Mouse (Mus musculus) embryonic facial prominence, embryonic 14.5 days (tissue): ENCODE results near the gene Asb10. TPM values are rescaled to one million over a fixed set of nuclear protein-coding genes. Genes with fewer than 3 reads are reported as not detected.

Experiments
- ATAC-seq: fragments of 200-750 bp; cut with Nextera tagmentation; 2 replicates; pipeline ENCODE4 v1.8.0; 2017; ENCODE audit warnings: low read depth, moderate number of reproducible peaks, moderate TSS enrichment
- DNase-seq: peaks from one replicate; pipeline ENCODE4 v3.0.0-alpha.2; 2015; ENCODE audit warnings: low spot score
- H3K27ac ChIP-seq: fragments of 300-500 bp; sonication (generic); replicated peaks from 2 replicates; pipeline ENCODE4 v1.5.1; 2014; ENCODE audit warnings: low read depth, mild to moderate bottlenecking, low read length, moderate library complexity
- H3K27me3 ChIP-seq: fragments of 300-500 bp; sonication (generic); replicated peaks from 2 replicates; pipeline ENCODE4 v1.6.1; 2014; ENCODE audit warnings: low read length; ENCODE audit not compliant: control insufficient read depth, insufficient read depth
- H3K36me3 ChIP-seq: fragments of 300-500 bp; sonication (generic); 2 replicates; pipeline ENCODE4 v1.6.1; 2014; ENCODE audit warnings: low read length, mixed read lengths; ENCODE audit not compliant: control insufficient read depth, insufficient read depth
- H3K4me1 ChIP-seq: fragments of 300-500 bp; sonication (generic); 2 replicates; pipeline ENCODE4 v1.6.1; 2014; ENCODE audit warnings: antibody characterized with exemption, low read length; ENCODE audit not compliant: control insufficient read depth, insufficient read depth
- H3K4me2 ChIP-seq: fragments of 300-500 bp; sonication (generic); 2 replicates; pipeline ENCODE4 v1.6.1; 2014; ENCODE audit warnings: low read depth, mild to moderate bottlenecking, low read length, moderate library complexity, mixed read lengths
- H3K4me3 ChIP-seq: fragments of 300-500 bp; sonication (generic); 2 replicates; pipeline ENCODE4 v1.5.1; 2014; ENCODE audit warnings: low read depth, mild to moderate bottlenecking, low read length
- H3K9ac ChIP-seq: fragments of 300-500 bp; sonication (generic); 2 replicates; pipeline ENCODE4 v1.6.1; 2014; ENCODE audit warnings: low read depth, mild to moderate bottlenecking, low read length, moderate library complexity, mixed read lengths
- H3K9me3 ChIP-seq: fragments of 300-500 bp; sonication (generic); 2 replicates; pipeline ENCODE4 v1.6.1; 2016; ENCODE audit warnings: low read length; ENCODE audit not compliant: control insufficient read depth
- WGBS: fragments of 180-500 bp; shearing (Covaris S2); extraction: QIAGEN DNeasy Blood & Tissue Kit; methylation state at CpG from one replicate; pipeline ENCODE4 v1.1.7; 2014; 5-methylcytosine and 5-hydroxymethylcytosine counted together
- polyA plus RNA-seq: library from polyadenylated mRNA; unstranded; fragments of >200 nt; fragmentation: Nextera tagmentation; extraction: Ambion mirVana; gene quantifications from 2 replicates; pipeline ENCODE4 v1.2.1, GENCODE M21; 2014

Gene Asb10
- polyA plus RNA-seq, 1 experiment from 2014 or later: 1.2 TPM

DNA sequence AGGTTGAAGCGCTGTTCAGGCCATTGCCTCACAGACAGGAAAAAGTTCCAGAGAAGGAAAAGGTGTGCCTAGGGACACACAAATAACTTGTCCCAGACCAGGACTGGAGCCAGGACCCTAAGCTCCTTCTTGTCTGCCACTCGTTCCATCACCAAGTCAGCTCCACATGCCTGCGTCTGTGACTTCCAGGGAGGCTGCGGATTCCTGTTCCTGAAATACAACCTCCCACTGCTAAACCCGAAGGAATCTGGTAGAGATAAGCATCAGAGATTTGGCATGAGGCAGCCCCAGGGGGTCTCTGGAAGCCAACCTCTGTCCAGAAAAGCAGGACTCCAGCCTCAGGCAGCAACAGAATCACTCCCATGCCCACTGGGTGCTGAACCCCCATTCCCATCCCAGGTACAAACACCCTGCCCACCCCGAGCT, 379 bp upstream of the Asb10 start:
- Histone ChIP-seq H3K27me3 (no peaks in the 10 kb centered on the region), H3K4me3 (no peak overlapping the region), H3K9ac (peak overlapping the region; percentile 30; the same call in 1 of the 2 replicates), H3K4me2 (peak overlapping the region; percentile 45), H3K9me3 (no peaks in the 10 kb centered on the region), H3K27ac (peak overlapping the region; percentile 44; the same call in 1 of the 2 replicates), H3K4me1 (peaks cover 14% of the 10 kb centered on the region), H3K36me3 (no peaks in the 10 kb centered on the region)
- ATAC-seq (no peak; the same call in 1 of the 2 replicates), DNase-seq (peak; percentile 18)
- WGBS: 12% methylated on average over 6 of the region's 6 CpGs

GRCm38 (mm10) chr5:24539571-24540296, 1.0 kb downstream of the Asb10 start:
- no peaks in the 10 kb centered on the region for H3K9me3 ChIP-seq
- ATAC-seq: no peak
- DNase-seq: no peak
- no peak overlapping the region for H3K9ac ChIP-seq
- H3K4me2 ChIP-seq: no peak overlapping the region
- peaks cover 14% of the 10 kb centered on the region for H3K4me1 ChIP-seq
- no peak overlapping the region for H3K27ac ChIP-seq
- no peaks in the 10 kb centered on the region for H3K36me3 ChIP-seq
- no peaks in the 10 kb centered on the region for H3K27me3 ChIP-seq
- 78% methylated on average over 22 of the region's 22 CpGs for WGBS
- H3K4me3 ChIP-seq: no peak overlapping the region

DNA sequence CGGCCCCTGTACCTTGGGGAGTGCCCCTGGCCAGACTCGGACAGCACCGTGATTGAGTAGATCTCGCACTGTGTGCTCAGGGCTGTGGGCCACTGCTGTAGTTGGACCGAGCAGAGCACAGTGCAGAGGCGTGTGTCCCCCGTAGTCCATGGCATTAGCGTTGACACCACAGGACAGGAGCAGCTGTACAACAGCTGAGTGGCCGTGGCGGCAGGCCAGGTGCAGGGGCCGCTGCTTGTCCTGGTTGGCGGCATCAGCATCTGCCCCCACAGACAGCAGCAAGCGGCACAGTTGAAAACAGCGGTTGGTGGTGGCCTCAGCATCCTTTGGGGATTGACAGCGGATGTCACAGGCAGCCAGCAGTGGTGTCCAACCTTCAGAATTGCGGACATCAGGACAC, 3.2 kb downstream of the Asb10 start:
- Histone ChIP-seq H3K4me2 (no peak overlapping the region), H3K9ac (no peak overlapping the region), H3K4me3 (no peak overlapping the region), H3K9me3 (no peaks in the 10 kb centered on the region), H3K27ac (no peak overlapping the region), H3K27me3 (no peaks in the 10 kb centered on the region), H3K4me1 (peaks cover 14% of the 10 kb centered on the region), H3K36me3 (no peaks in the 10 kb centered on the region)
- DNase-seq: peak; percentile 43
- peak; percentile 32; the same call in 1 of the 2 replicates for ATAC-seq
- 65% methylated on average over 15 of the region's 16 CpGs for WGBS

DNA sequence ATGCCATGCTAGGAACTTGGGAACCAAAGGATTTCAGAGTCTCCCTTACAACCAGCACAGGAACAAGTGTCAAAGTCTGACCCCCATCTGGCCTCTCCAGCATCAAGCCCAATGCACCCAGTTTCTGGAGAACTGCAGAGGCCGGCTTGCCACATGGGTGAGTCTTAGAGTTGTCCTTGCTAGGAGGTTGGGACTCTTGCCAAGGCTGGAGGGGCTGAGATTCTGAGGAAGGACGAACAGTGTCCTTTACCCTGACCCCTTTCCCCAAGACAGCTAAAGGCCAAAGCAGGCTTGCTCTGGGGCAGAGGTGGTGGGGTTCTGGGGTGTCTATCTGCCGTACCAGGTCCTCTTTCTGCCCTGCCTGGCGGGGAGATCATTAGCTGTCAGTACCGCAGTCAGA, 4.3 kb downstream of the Asb10 start:
- Histone ChIP-seq H3K4me3 (no peak overlapping the region), H3K9me3 (no peaks in the 10 kb centered on the region), H3K27me3 (0 out of 2 replicates have a peak, but pooled peaks cover 3% of the 10 kb centered on the region), H3K4me1 (peaks cover 14% of the 10 kb centered on the region), H3K36me3 (no peaks in the 10 kb centered on the region), H3K4me2 (no peak overlapping the region), H3K9ac (no peak overlapping the region), H3K27ac (no peak overlapping the region)
- no peak for DNase-seq
- ATAC-seq: no peak
- WGBS: 65% methylated on average over 5 of the region's 5 CpGs

DNA sequence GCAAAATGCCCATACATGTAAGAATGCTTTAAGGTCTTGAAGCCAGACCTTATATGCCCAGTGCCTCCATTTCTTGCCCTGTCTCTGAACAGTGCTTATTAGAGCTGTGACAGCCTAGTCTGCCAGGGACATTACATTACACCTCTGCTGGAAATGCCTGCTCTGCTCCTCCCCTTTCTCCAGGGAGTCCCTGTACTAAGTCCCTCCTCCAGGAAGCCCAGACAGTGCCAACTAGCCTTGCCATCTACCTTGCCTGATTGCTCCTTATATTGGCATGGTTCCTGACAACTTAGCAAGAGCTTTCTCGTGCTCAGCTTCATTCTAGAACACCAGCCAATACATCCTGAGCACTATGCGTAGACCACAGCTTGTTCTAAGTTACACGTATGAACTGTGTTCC, 5.0 kb downstream of the Asb10 start:
- Histone ChIP-seq H3K27ac (no peak overlapping the region), H3K4me2 (no peak overlapping the region), H3K36me3 (no peaks in the 10 kb centered on the region), H3K4me1 (peaks cover 6% of the 10 kb centered on the region), H3K9me3 (no peaks in the 10 kb centered on the region), H3K9ac (no peak overlapping the region), H3K27me3 (0 out of 2 replicates have a peak, but pooled peaks cover 3% of the 10 kb centered on the region), H3K4me3 (no peak overlapping the region)
- ATAC-seq (no peak), DNase-seq (no peak)
- 84% methylated on average over 3 of the region's 3 CpGs for WGBS

- Histone ChIP-seq H3K27me3 (peaks cover 10% of the 10 kb centered on the region), H3K9ac (no peak overlapping the region), H3K4me1 (no peaks in the 10 kb centered on the region), H3K36me3 (no peaks in the 10 kb centered on the region), H3K4me3 (no peak overlapping the region), H3K9me3 (no peaks in the 10 kb centered on the region), H3K27ac (no peak overlapping the region), H3K4me2 (no peak overlapping the region)
- DNase-seq (no peak), ATAC-seq (no peak)
- 53% methylated on average over 5 of the region's 5 CpGs for WGBS
These were observed 6.5 kb downstream of the Asb10 start for GRCm38 (mm10) chr5:24534292-24534691.

GRCm38 (mm10) chr5:24533391-24533790, 7.4 kb downstream of the Asb10 start:
- H3K4me3 ChIP-seq: no peak overlapping the region
- H3K27me3 ChIP-seq: peaks cover 19% of the 10 kb centered on the region
- WGBS: 57% methylated on average over 11 of the region's 11 CpGs
- no peaks in the 10 kb centered on the region for H3K4me1 ChIP-seq
- no peaks in the 10 kb centered on the region for H3K9me3 ChIP-seq
- ATAC-seq: no peak
- no peak overlapping the region for H3K9ac ChIP-seq
- no peak overlapping the region for H3K4me2 ChIP-seq
- no peak for DNase-seq
- H3K27ac ChIP-seq: no peak overlapping the region
- no peaks in the 10 kb centered on the region for H3K36me3 ChIP-seq

DNA sequence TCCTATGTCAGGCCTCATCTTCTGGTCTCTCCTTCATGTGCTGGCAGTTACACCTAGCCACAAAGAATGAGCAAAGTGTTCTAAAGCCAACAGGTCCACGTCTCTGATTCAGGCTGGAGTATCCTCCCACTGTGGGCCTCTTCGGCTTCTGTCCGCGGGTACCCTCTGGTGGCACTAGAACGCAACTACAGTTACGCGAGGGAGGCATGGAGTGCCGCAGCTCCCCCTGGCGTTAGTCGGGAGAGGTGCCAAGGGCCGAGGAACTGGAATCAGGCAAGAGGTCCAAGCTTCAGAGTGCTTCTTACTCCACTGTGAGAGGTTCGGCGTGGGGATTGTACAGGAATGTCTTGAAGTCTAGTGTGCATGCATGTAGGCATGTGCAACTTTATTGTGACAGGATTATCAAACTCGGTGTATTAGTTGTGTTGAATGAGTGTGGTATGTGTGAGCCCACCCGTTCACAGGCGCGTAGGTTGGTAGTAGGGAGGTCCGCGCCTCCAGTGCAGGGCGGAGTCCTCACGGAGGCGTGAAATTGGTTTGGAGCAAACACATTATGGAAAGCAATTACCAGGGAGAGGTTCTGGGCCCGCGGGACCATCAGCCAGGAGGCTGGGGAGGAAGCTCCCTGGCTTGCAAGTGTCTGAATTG, 10.6 kb downstream of the Asb10 start:
- DNase-seq: peak; percentile 89
- Histone ChIP-seq H3K4me2 (no peak overlapping the region), H3K4me3 (no peak overlapping the region), H3K27ac (no peak overlapping the region), H3K4me1 (peaks cover 12% of the 10 kb centered on the region), H3K9me3 (no peaks in the 10 kb centered on the region), H3K36me3 (no peaks in the 10 kb centered on the region), H3K9ac (no peak overlapping the region), H3K27me3 (peaks cover 50% of the 10 kb centered on the region)
- peak; percentile 54 for ATAC-seq
- WGBS: 20% methylated on average over 24 of the region's 24 CpGs
